Mouse (Mus musculus) C2C12 (cell line): Measurements from ENCODE around the gene Rnf34.

Source experiments
- CEBPB ChIP-seq: IDR thresholded peaks from one replicate; pipeline ENCODE4 v1.6.1; 2011; ENCODE audit warnings: low read depth, mild to moderate bottlenecking, control low read depth, moderate library complexity
- CTCF ChIP-seq: IDR thresholded peaks from one replicate; pipeline ENCODE4 v1.5.1; 2011; ENCODE audit not compliant: control insufficient read depth, insufficient read depth, insufficient read length
- FOSL1 ChIP-seq: IDR thresholded peaks from one replicate; pipeline ENCODE4 v1.8.0; 2011; ENCODE audit warnings: mild to moderate bottlenecking, low read length; ENCODE audit not compliant: poor library complexity, insufficient read depth, severe bottlenecking
- MAX ChIP-seq: IDR thresholded peaks from one replicate; pipeline ENCODE4 v1.6.1; 2011; ENCODE audit warnings: mild to moderate bottlenecking, control low read depth
- MYOD1 ChIP-seq: IDR thresholded peaks from one replicate; pipeline ENCODE4 v1.6.1; 2011; ENCODE audit warnings: low read depth; ENCODE audit not compliant: control insufficient read depth, insufficient read length
- MYOG ChIP-seq: IDR thresholded peaks from one replicate; pipeline ENCODE4 v1.6.1; 2011; ENCODE audit not compliant: control insufficient read depth, insufficient read length; ENCODE audit errors: extremely low read depth
- USF1 ChIP-seq: IDR thresholded peaks from one replicate; pipeline ENCODE4 v1.6.1; 2011; ENCODE audit warnings: low read depth, mild to moderate bottlenecking, control low read depth, moderate library complexity

DNA sequence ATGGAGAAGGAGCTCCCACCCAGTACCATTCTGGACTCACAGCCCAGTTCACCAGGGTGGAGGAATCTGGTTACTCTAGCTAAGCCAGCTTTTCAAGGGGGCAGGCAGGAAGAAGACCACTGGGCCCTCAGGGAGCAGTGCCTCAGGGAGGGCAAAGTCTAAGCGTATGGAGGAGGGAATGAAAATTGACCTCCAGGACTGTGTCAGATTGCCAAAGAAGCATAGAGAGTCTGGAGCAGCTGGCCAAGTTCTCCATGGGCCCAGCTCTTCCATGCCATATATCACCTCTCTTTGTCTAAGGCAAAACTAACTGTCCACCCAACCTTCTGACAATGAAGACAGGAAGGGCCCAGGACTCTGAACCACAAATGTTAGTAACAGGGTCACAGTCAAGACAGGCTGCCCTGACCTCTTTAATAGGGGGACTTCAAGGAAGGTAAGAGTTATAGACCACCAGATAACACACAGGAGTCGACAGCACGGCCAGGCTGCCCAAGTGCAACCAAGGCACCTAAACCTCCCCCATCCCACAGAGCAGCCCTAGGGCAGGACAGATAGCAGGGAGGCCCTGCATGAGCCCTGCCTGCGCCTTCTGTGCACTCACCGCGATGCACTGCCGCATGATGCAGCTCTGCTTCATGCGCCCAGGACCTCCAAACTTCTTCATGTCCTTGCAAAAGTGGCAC, 38.2 kb downstream of the Rnf34 start:
- TF ChIP-seq CTCF, result no peak
- no peak for TF ChIP-seq MAX
- no peak for TF ChIP-seq MYOD1
- no peak for TF ChIP-seq USF1
- no peak for TF ChIP-seq FOSL1
- no peak for TF ChIP-seq CEBPB
- TF ChIP-seq MYOG, result no peak
